Mouse (Mus musculus) embryonic facial prominence, embryonic 15.5 days (tissue): ENCODE measurements around the gene Tmem235. TPM values are rescaled to one million over a fixed set of nuclear protein-coding genes. Genes with fewer than 3 reads are reported as not detected.

Source experiments
- ATAC-seq: fragments of 200-750 bp; cut with Nextera tagmentation; 2 replicates; pipeline ENCODE4 v1.8.0; 2017; ENCODE audit warnings: low read depth, moderate TSS enrichment; ENCODE audit not compliant: insufficient number of reproducible peaks, low FRiP score, low TSS enrichment
- H3K27ac ChIP-seq: fragments of 300-500 bp; sonication (generic); replicated peaks from 2 replicates; pipeline ENCODE4 v1.5.1; 2015; ENCODE audit warnings: mild to moderate bottlenecking, inconsistent platforms
- H3K27me3 ChIP-seq: fragments of 300-500 bp; sonication (generic); 2 replicates; pipeline ENCODE4 v1.6.1; 2015; ENCODE audit warnings: inconsistent platforms
- H3K36me3 ChIP-seq: fragments of 300-500 bp; sonication (generic); 2 replicates; pipeline ENCODE4 v1.6.1; 2015; ENCODE audit warnings: mild to moderate bottlenecking, inconsistent platforms
- H3K4me1 ChIP-seq: fragments of 300-500 bp; sonication (generic); 2 replicates; pipeline ENCODE4 v1.6.1; 2015; ENCODE audit warnings: inconsistent platforms
- H3K4me2 ChIP-seq: fragments of 300-500 bp; sonication (generic); replicated peaks from 2 replicates; pipeline ENCODE4 v1.6.1; 2015; ENCODE audit warnings: mild to moderate bottlenecking, inconsistent platforms
- H3K4me3 ChIP-seq: fragments of 300-500 bp; sonication (generic); replicated peaks from 2 replicates; pipeline ENCODE4 v1.5.1; 2015; ENCODE audit warnings: mild to moderate bottlenecking, inconsistent platforms
- H3K9ac ChIP-seq: fragments of 300-500 bp; sonication (generic); 2 replicates; pipeline ENCODE4 v1.6.1; 2015; ENCODE audit warnings: inconsistent platforms
- H3K9me3 ChIP-seq: fragments of 300-500 bp; sonication (generic); replicated peaks from 2 replicates; pipeline ENCODE4 v1.6.1; 2016; ENCODE audit warnings: inconsistent platforms
- WGBS: fragments of 180-500 bp; shearing (Covaris S2); methylation state at CpG from one replicate; pipeline ENCODE4 v1.1.7; 2015; 5-methylcytosine and 5-hydroxymethylcytosine counted together
- polyA plus RNA-seq: library from polyadenylated mRNA; unstranded; fragments of >200 nt; fragmentation: Nextera tagmentation; extraction: Ambion mirVana; gene quantifications from 2 replicates; pipeline ENCODE4 v1.2.1, GENCODE M21; 2015

Tmem235 gene
- polyA plus RNA-seq, 1 experiment from 2014 or later = not detected

- H3K4me1 ChIP-seq = peaks cover 45% of the 10 kb centered on the region
- H3K9ac ChIP-seq = no peak overlapping the region
- 0 out of 2 replicates have a peak, but pooled peaks cover 3% of the 10 kb centered on the region for H3K27me3 ChIP-seq
- WGBS = 11% methylated on average over 8 of the region's 8 CpGs
- no peaks in the 10 kb centered on the region for H3K9me3 ChIP-seq
- H3K4me2 ChIP-seq = no peak overlapping the region
- H3K27ac ChIP-seq = peak overlapping the region; percentile 44
- no peaks in the 10 kb centered on the region for H3K36me3 ChIP-seq
- no peak overlapping the region for H3K4me3 ChIP-seq
- ATAC-seq = no peak
Measured at GRCm38 (mm10) chr11:117881787-117882186, 21.2 kb downstream of the Tmem235 start.

- WGBS = 87% methylated on average over 1 of the region's 1 CpGs
- H3K4me2 ChIP-seq = no peak overlapping the region
- H3K9ac ChIP-seq = no peak overlapping the region
- H3K36me3 ChIP-seq = no peaks in the 10 kb centered on the region
- no peaks in the 10 kb centered on the region for H3K9me3 ChIP-seq
- 0 out of 2 replicates have a peak, but pooled peaks cover 3% of the 10 kb centered on the region for H3K27me3 ChIP-seq
- no peak for ATAC-seq
- no peak overlapping the region for H3K4me3 ChIP-seq
- H3K4me1 ChIP-seq = peaks cover 45% of the 10 kb centered on the region
- H3K27ac ChIP-seq = peak overlapping the region; percentile 44; the same call in 1 of the 2 replicates
Measured at GRCm38 (mm10) chr11:117882208-117882607, 21.7 kb downstream of the Tmem235 start.

GRCm38 (mm10) chr11:117886000-117886399 lies 25.4 kb downstream of the Tmem235 start:
- no peaks in the 10 kb centered on the region for H3K9me3 ChIP-seq
- no peaks in the 10 kb centered on the region for H3K36me3 ChIP-seq
- H3K9ac ChIP-seq = no peak overlapping the region
- H3K4me1 ChIP-seq = peaks cover 56% of the 10 kb centered on the region
- H3K4me2 ChIP-seq = no peak overlapping the region
- no peak overlapping the region for H3K27ac ChIP-seq
- H3K27me3 ChIP-seq = peaks cover 13% of the 10 kb centered on the region; the same call in 1 of the 2 replicates
- 61% methylated on average over 5 of the region's 5 CpGs for WGBS
- H3K4me3 ChIP-seq = no peak overlapping the region
- no peak for ATAC-seq

- Histone ChIP-seq H3K27me3 (peaks cover 18% of the 10 kb centered on the region; the same call in 1 of the 2 replicates), H3K4me1 (peaks cover 37% of the 10 kb centered on the region), H3K9me3 (no peaks in the 10 kb centered on the region), H3K27ac (0 out of 2 replicates have a peak overlapping the region, but pooled peaks have one; percentile 34), H3K9ac (peak overlapping the region; percentile 12; the same call in 1 of the 2 replicates), H3K4me2 (peak overlapping the region; percentile 54), H3K4me3 (peak overlapping the region; percentile 30; the same call in 1 of the 2 replicates), H3K36me3 (no peaks in the 10 kb centered on the region)
- ATAC-seq = no peak
- WGBS = 16% methylated on average over 20 of the region's 20 CpGs
Measured at GRCm38 (mm10) chr11:117888168-117888852, 27.8 kb downstream of the Tmem235 start.

GRCm38 (mm10) chr11:117888853-117889822 lies 28.6 kb downstream of the Tmem235 start:
- peak; percentile 34 for ATAC-seq
- Histone ChIP-seq H3K27ac (peak overlapping the region; percentile 45), H3K9me3 (no peaks in the 10 kb centered on the region), H3K9ac (peak overlapping the region; percentile 12; the same call in 1 of the 2 replicates), H3K4me3 (peak overlapping the region; percentile 30), H3K27me3 (peaks cover 18% of the 10 kb centered on the region; the same call in 1 of the 2 replicates), H3K4me2 (peak overlapping the region; percentile 54), H3K36me3 (no peaks in the 10 kb centered on the region), H3K4me1 (peaks cover 32% of the 10 kb centered on the region)
- 3% methylated on average over 33 of the region's 33 CpGs for WGBS

GRCm38 (mm10) chr11:117889887-117890340 lies 29.4 kb downstream of the Tmem235 start:
- Histone ChIP-seq H3K9me3 (no peaks in the 10 kb centered on the region), H3K4me3 (peak overlapping the region; percentile 30), H3K27me3 (peaks cover 18% of the 10 kb centered on the region; the same call in 1 of the 2 replicates), H3K36me3 (no peaks in the 10 kb centered on the region), H3K4me1 (peaks cover 32% of the 10 kb centered on the region), H3K27ac (peak overlapping the region; percentile 45), H3K4me2 (peak overlapping the region; percentile 54), H3K9ac (no peak overlapping the region)
- ATAC-seq = peak; percentile 22; the same call in 1 of the 2 replicates
- WGBS = 10% methylated on average over 11 of the region's 11 CpGs

- Histone ChIP-seq H3K4me2 (0 out of 2 replicates have a peak overlapping the region, but pooled peaks have one; percentile 54), H3K27ac (no peak overlapping the region), H3K9ac (no peak overlapping the region), H3K27me3 (peaks cover 18% of the 10 kb centered on the region; the same call in 1 of the 2 replicates), H3K4me3 (no peak overlapping the region), H3K36me3 (no peaks in the 10 kb centered on the region), H3K9me3 (no peaks in the 10 kb centered on the region), H3K4me1 (peaks cover 32% of the 10 kb centered on the region)
- 0 out of 2 replicates have a peak, but pooled peaks have one; percentile 5 for ATAC-seq
- 35% methylated on average over 13 of the region's 13 CpGs for WGBS
Measured at GRCm38 (mm10) chr11:117890519-117891282, 30.1 kb downstream of the Tmem235 start.

GRCm38 (mm10) chr11:117891581-117892175 lies 31.1 kb downstream of the Tmem235 start:
- Histone ChIP-seq H3K27ac (no peak overlapping the region), H3K36me3 (no peaks in the 10 kb centered on the region), H3K9me3 (no peaks in the 10 kb centered on the region), H3K27me3 (peaks cover 14% of the 10 kb centered on the region; the same call in 1 of the 2 replicates), H3K4me2 (no peak overlapping the region), H3K4me3 (no peak overlapping the region), H3K9ac (no peak overlapping the region), H3K4me1 (peaks cover 32% of the 10 kb centered on the region)
- no peak for ATAC-seq
- 91% methylated on average over 19 of the region's 19 CpGs for WGBS

- H3K27ac ChIP-seq = no peak overlapping the region
- no peak overlapping the region for H3K4me2 ChIP-seq
- H3K9ac ChIP-seq = no peak overlapping the region
- peaks cover 14% of the 10 kb centered on the region; the same call in 1 of the 2 replicates for H3K27me3 ChIP-seq
- no peak overlapping the region for H3K4me3 ChIP-seq
- no peaks in the 10 kb centered on the region for H3K36me3 ChIP-seq
- WGBS = 47% methylated on average over 6 of the region's 6 CpGs
- ATAC-seq = no peak
- H3K4me1 ChIP-seq = peaks cover 32% of the 10 kb centered on the region
- H3K9me3 ChIP-seq = no peaks in the 10 kb centered on the region
Measured at GRCm38 (mm10) chr11:117892199-117892598, 31.6 kb downstream of the Tmem235 start.

- peaks cover 11% of the 10 kb centered on the region; the same call in 1 of the 2 replicates for H3K27me3 ChIP-seq
- no peak overlapping the region for H3K9ac ChIP-seq
- no peak for ATAC-seq
- no peak overlapping the region for H3K27ac ChIP-seq
- no peak overlapping the region for H3K4me3 ChIP-seq
- 62% methylated on average over 10 of the region's 10 CpGs for WGBS
- no peaks in the 10 kb centered on the region for H3K36me3 ChIP-seq
- no peak overlapping the region for H3K4me2 ChIP-seq
- peaks cover 13% of the 10 kb centered on the region for H3K4me1 ChIP-seq
- H3K9me3 ChIP-seq = no peaks in the 10 kb centered on the region
Measured at GRCm38 (mm10) chr11:117894676-117895075, 34.1 kb downstream of the Tmem235 start.
